Mouse (Mus musculus): Measurements from ENCODE around the gene Gm20388.
A peak's percentile ranks its signal among the peaks of the same experiment; 100 is the strongest.
"Not testable (repeated sequence)": the region's sequence is repeated elsewhere in the genome, so short reads cannot be mapped to it uniquely, and the experiment has no call there.

Gene Gm20388

GRCm38 (mm10) chr8:121313458-121313857 is 1402.8 kb downstream of the Gm20388 start:
- DNase-seq (ENCODE audit: low spot score), result peak; percentile 5

- peak; percentile 2 for DNase-seq (ENCODE audit: low spot score)
Observed at GRCm38 (mm10) chr8:121314036-121314435, 1403.4 kb downstream of the Gm20388 start.

- no peak for DNase-seq (ENCODE audit: low spot score)
Observed at GRCm38 (mm10) chr8:121315569-121315968, 1404.9 kb downstream of the Gm20388 start.

- no peak for DNase-seq (ENCODE audit: low spot score)
Observed at GRCm38 (mm10) chr8:121316009-121316408, 1405.4 kb downstream of the Gm20388 start.

DNA sequence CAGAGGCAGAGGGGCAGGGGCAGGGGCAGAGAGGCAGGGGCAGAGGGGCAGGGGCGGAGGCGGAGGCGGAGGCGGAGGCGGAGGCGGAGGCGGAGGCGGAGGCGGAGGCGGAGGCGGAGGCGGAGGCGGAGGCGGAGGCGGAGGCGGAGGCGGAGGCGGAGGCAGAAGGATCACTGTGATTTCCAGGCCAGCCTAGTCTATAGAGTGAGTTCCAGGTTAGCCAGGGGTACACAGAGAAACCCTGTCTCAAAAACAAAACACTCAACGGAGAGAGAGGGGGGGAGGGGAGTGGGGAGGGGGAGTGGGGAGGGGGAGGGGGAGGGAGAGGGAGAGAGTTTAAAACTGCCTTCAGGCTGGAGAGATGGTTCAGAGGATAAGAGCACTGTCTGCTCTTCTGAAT is 1408.1 kb downstream of the Gm20388 start:
- DNase-seq (ENCODE audit: low spot score), result not testable (repeated sequence)

DNA sequence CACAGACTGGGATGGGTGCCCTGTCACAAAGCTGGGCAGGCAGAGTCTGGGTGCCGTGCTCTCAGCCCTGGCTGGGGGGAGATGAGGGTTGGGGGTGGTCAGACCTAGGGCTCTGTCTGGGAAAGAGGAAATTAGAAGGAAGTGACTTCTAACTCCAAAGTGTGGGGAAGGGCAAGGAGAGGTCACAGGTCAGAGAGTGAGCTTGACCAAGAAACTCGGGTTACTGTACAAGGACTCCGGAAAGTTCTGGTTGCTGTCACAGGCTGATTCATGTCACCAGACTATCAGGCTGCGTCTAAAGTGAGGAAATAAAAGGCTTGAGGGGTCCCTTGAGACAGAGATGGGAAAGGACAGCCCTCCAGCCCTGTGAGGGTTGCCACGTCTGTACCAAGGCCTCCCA is 1408.8 kb downstream of the Gm20388 start:
- no peak for DNase-seq (ENCODE audit: low spot score)

GRCm38 (mm10) chr8:121326164-121326910 is 1415.7 kb downstream of the Gm20388 start:
- no peak for DNase-seq (ENCODE audit: low spot score)

- no peak for DNase-seq (ENCODE audit: low spot score)
Observed at GRCm38 (mm10) chr8:121332436-121332835, 1421.8 kb downstream of the Gm20388 start.

- peak; percentile 21 for DNase-seq (ENCODE audit: low spot score)
Observed at GRCm38 (mm10) chr8:121334495-121335424, 1424.1 kb downstream of the Gm20388 start.

DNA sequence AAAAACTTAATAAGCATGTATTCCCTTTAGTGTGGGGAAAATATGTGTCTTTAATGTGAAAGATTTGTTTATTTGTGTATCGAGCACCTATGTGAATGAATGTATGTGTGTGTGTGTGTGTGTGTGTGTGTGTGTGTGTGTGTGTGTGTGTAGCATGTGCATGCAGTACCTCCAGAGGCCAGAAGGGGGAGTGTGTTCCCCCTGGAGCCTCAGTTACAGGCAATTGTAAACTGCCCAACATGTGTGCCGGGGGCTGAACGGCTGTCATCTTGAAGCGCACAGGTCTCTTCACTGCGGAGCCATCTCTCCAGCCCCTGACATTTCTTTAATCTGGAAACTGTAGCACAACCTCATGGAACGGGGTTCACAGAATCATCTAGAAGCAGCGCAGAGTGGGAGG is 1425.0 kb downstream of the Gm20388 start:
- no peak for DNase-seq (ENCODE audit: low spot score)

- DNase-seq (ENCODE audit: low spot score), result no peak
Observed at GRCm38 (mm10) chr8:121342931-121343330, 1432.3 kb downstream of the Gm20388 start.

GRCm38 (mm10) chr8:121344486-121344885 is 1433.8 kb downstream of the Gm20388 start:
- DNase-seq (ENCODE audit: low spot score), result no peak

- DNase-seq (ENCODE audit: low spot score), result no peak
Observed at GRCm38 (mm10) chr8:121346175-121346574, 1435.5 kb downstream of the Gm20388 start.

- peak; percentile 5 for DNase-seq (ENCODE audit: low spot score)
Observed at GRCm38 (mm10) chr8:121346862-121347261, 1436.2 kb downstream of the Gm20388 start.

- DNase-seq (ENCODE audit: low spot score), result no peak
Observed at GRCm38 (mm10) chr8:121348998-121349397, 1438.4 kb downstream of the Gm20388 start.

DNA sequence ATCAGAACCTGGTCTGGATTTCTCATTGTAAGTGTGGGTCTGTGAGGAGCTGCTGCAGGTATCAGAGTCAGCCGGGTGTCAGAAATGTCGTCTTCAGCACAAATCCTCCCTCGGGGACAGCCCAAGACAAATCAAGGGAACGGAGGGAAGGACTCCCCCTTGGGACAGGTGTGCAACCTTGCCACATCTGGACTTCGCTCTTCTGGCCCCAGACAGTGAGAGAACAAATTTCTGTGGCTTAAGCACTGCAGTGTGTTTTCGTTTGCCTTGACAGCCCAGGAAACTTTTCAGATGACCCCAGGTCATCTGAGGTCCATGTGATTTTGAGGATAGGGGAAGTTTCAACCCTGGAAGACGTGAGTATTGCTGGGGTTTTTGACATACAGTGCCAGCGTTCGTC is 1440.2 kb downstream of the Gm20388 start:
- no peak for DNase-seq (ENCODE audit: low spot score)

- no peak for DNase-seq (ENCODE audit: low spot score)
Observed at GRCm38 (mm10) chr8:121354844-121355243, 1444.2 kb downstream of the Gm20388 start.

GRCm38 (mm10) chr8:121357451-121357850 is 1446.8 kb downstream of the Gm20388 start:
- no peak for DNase-seq (ENCODE audit: low spot score)

DNA sequence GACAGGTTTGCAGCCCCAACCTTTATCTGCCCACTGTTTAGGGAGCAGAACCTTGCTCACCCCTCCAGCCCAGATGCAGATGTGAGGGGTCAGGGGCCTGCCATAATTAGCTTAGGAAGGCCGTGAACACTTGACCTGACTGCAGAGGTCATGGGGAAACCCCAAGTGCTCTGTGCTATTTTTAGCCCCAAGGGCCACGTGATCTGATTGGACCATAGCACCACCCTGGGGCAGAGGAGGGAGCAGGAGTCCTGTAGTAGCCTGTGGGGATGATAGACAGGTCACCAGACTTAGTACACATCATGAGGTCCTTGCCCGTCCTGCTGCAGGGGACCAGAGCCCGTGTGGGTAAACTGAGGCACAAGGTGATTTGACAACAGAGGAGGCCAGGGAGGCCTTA is 1448.0 kb downstream of the Gm20388 start:
- no peak for DNase-seq (ENCODE audit: low spot score)

GRCm38 (mm10) chr8:121359131-121359981 is 1448.7 kb downstream of the Gm20388 start:
- DNase-seq (ENCODE audit: low spot score), result no peak

GRCm38 (mm10) chr8:121360001-121360400 is 1449.4 kb downstream of the Gm20388 start:
- DNase-seq (ENCODE audit: low spot score), result no peak

- DNase-seq (ENCODE audit: low spot score), result no peak
Observed at GRCm38 (mm10) chr8:121361166-121361565, 1450.5 kb downstream of the Gm20388 start.

Data from adipocyte (in vitro differentiated cells).